21 mouse cellular contexts compared by ENCODE assay signal in genomic region chr5:125492379-125493092, GRCm38 (mm10). TPM values are rescaled to one million over a fixed set of nuclear protein-coding genes. Genes with fewer than 3 reads are reported as not detected.
DNase-seq lines count a peak whose midpoint lies in the region; ATAC-seq and TF ChIP-seq lines count a peak whose summit lies in the region.
"Had no signal": no experiment of that assay in that cellular context is flagged by ENCODE, and none has a peak within 500 bp of the region (broad histone marks: within the 10 kb centered on the region; RNA-seq: fewer than 3 reads in every experiment).

No protein-coding gene starts in this region.

- DNase-seq in hindbrain, embryonic 10.5 days (ENCODE audit: low spot score), result no peak
- no peak for DNase-seq in liver, adult 2 months (ENCODE audit: extremely low read depth, low read depth, low spot score)
- no peak for DNase-seq in liver, postnatal 0 days
- peak; percentile 33 for DNase-seq in CH12.LX (ENCODE audit: extremely low read depth)
- no peak for DNase-seq in ES-E14 (ENCODE audit: low read depth, low spot score)
- DNase-seq in spleen, adult 12 weeks (ENCODE audit: low spot score), result no peak
- DNase-seq: adrenal gland, adult 2 months; heart, postnatal 4 days; kidney, adult 18-20 months; kidney, postnatal 10 days; lung, postnatal 10 days; right cerebral cortex, postnatal 25 days; thymus, postnatal 36 days had no signal

- H3K4me1 ChIP-seq in hindbrain, embryonic 15.5 days (replicated peaks), result peaks cover 6% of the 10 kb centered on the region
- H3K4me1 ChIP-seq in hindbrain, embryonic 10.5 days (replicated peaks), result peaks cover 15% of the 10 kb centered on the region
- peaks cover 24% of the 10 kb centered on the region for H3K4me1 ChIP-seq in liver, adult 2 months (ENCODE audit: control insufficient read depth, insufficient read depth, low read length)
- H3K4me1 ChIP-seq in liver, postnatal 0 days (ENCODE audit: insufficient read depth), result no peaks in the 10 kb centered on the region
- H3K4me1 ChIP-seq in CH12.LX (ENCODE audit: control insufficient read depth in 1 of 2, insufficient read depth in 2 of 2) (peaks cover 8 to 31% of the 10 kb centered on the region in 2 experiments), ES-E14 (ENCODE audit: control insufficient read depth in 2 of 2, insufficient read depth in 2 of 2, low read length in 2 of 2, poor library complexity in 1 of 2) (peaks cover 0 to 10% of the 10 kb centered on the region in 2 experiments; a peak in 2 of 4 replicates)

- WGBS in hindbrain, embryonic 15.5 days, result 50% methylated on average over 17 of the region's 17 CpGs
- 59% methylated on average over 17 of the region's 17 CpGs for whole genome bisulfite sequencing in hindbrain, embryonic 10.5 days
- 85% methylated on average over 17 of the region's 17 CpGs for WGBS in liver, adult 2 months
- WGBS in liver, postnatal 0 days (ENCODE audit: insufficient replicate concordance), result 79% methylated on average over 17 of the region's 17 CpGs

- peaks cover 28% of the 10 kb centered on the region for H3K36me3 ChIP-seq in hindbrain, embryonic 15.5 days
- peaks cover 71% of the 10 kb centered on the region for H3K36me3 ChIP-seq in hindbrain, embryonic 10.5 days
- H3K36me3 ChIP-seq in liver, adult 2 months (ENCODE audit: control insufficient read depth, insufficient read depth, low read length), result peaks cover 35% of the 10 kb centered on the region
- peaks cover 27% of the 10 kb centered on the region for H3K36me3 ChIP-seq in liver, postnatal 0 days (replicated peaks; ENCODE audit: insufficient read depth, low read length)
- H3K36me3 ChIP-seq in CH12.LX (replicated peaks in 1 of 2; ENCODE audit: control insufficient read depth in 1 of 2, insufficient read depth in 1 of 2, low read length in 1 of 2), result peaks cover 23 to 65% of the 10 kb centered on the region in 2 experiments
- no peaks in the 10 kb centered on the region; the same call in 1 of the 2 replicates for H3K36me3 ChIP-seq in ES-E14 (ENCODE audit: control insufficient read depth, insufficient read depth, low read length, poor library complexity, severe bottlenecking)

- no peaks in the 10 kb centered on the region for H3K27me3 ChIP-seq in hindbrain, embryonic 15.5 days
- H3K27me3 ChIP-seq in hindbrain, embryonic 10.5 days (ENCODE audit: insufficient read depth, poor library complexity, severe bottlenecking), result no peaks in the 10 kb centered on the region
- H3K27me3 ChIP-seq in liver, adult 2 months (ENCODE audit: control insufficient read depth, insufficient read depth, low read length), result no peaks in the 10 kb centered on the region
- no peaks in the 10 kb centered on the region for H3K27me3 ChIP-seq in liver, postnatal 0 days (ENCODE audit: insufficient read depth, low read length)
- H3K27me3 ChIP-seq in CH12.LX (replicated peaks), result no peaks in the 10 kb centered on the region
- H3K27me3 ChIP-seq: forebrain, embryonic 12.5 days; heart, embryonic 12.5 days; neural tube, embryonic 15.5 days had no signal

- TF ChIP-seq EP300 in liver, postnatal 0 days (IDR thresholded peaks at IDR 0.05; ENCODE audit: low read depth), result no peak
- TF ChIP-seq EP300 in CH12.LX (IDR thresholded peaks at IDR 0.05; ENCODE audit: low read length), result no peak

- no peak overlapping the region for H3K27ac ChIP-seq in hindbrain, embryonic 15.5 days (replicated peaks)
- H3K27ac ChIP-seq in hindbrain, embryonic 10.5 days, result no peak overlapping the region
- H3K27ac ChIP-seq in liver, adult 2 months (replicated peaks; ENCODE audit: insufficient read depth, low read depth, low read length), result peak overlapping the region; percentile 6; the same call in 1 of the 2 replicates
- H3K27ac ChIP-seq in liver, postnatal 0 days (ENCODE audit: low read depth), result no peak overlapping the region
- H3K27ac ChIP-seq in CH12.LX (ENCODE audit: insufficient read depth, low read depth), result no peak overlapping the region
- 0 out of 2 replicates have a peak overlapping the region, but pooled peaks have one; percentile 9 for H3K27ac ChIP-seq in ES-E14 (ENCODE audit: insufficient read depth, low read depth, low read length, poor library complexity, severe bottlenecking)
- H3K27ac ChIP-seq: forebrain, embryonic 12.5 days; neural tube, embryonic 15.5 days had no signal

- H3K9me3 ChIP-seq in hindbrain, embryonic 15.5 days, result no peaks in the 10 kb centered on the region
- H3K9me3 ChIP-seq in hindbrain, embryonic 10.5 days, result no peaks in the 10 kb centered on the region
- H3K9me3 ChIP-seq in liver, postnatal 0 days (ENCODE audit: low read length), result no peaks in the 10 kb centered on the region
- H3K9me3 ChIP-seq in CH12.LX (replicated peaks; ENCODE audit: low read length) (no peaks in the 10 kb centered on the region), ES-E14 (ENCODE audit: control insufficient read depth, insufficient read depth, low read depth, low read length) (no peaks in the 10 kb centered on the region)
- H3K9me3 ChIP-seq: forebrain, embryonic 12.5 days; heart, embryonic 12.5 days; neural tube, embryonic 15.5 days had no signal

- 0 out of 2 replicates have a peak, but pooled peaks have one; percentile 43 for ATAC-seq in hindbrain, embryonic 15.5 days (ENCODE audit: low FRiP score, low read depth)
- ATAC-seq in liver, postnatal 0 days, result no peak

- H3K79me2 ChIP-seq in liver, adult 2 months (ENCODE audit: control insufficient read depth, insufficient read depth, low read length), result peaks cover 4% of the 10 kb centered on the region; the same call in 1 of the 2 replicates
- H3K79me2 ChIP-seq in CH12.LX (replicated peaks; ENCODE audit: control insufficient read depth, extremely low read depth, insufficient read depth, poor library complexity, severe bottlenecking), result no peaks in the 10 kb centered on the region

- TF ChIP-seq CTCF in liver, adult 2 months (IDR thresholded peaks at IDR 0.05; ENCODE audit: low read depth, low read length), result no peak
- no peak for TF ChIP-seq CTCF in liver, postnatal 0 days (IDR thresholded peaks at IDR 0.05; ENCODE audit: low read depth)
- TF ChIP-seq CTCF in CH12.LX (conservative IDR thresholded peaks at IDR 0.05 in 1 of 2, IDR thresholded peaks at IDR 0.05 in 1 of 2; ENCODE audit: low read depth in 2 of 2, low read length in 2 of 2), result no peak

- no peak overlapping the region for H3K9ac ChIP-seq in hindbrain, embryonic 15.5 days
- H3K9ac ChIP-seq in liver, adult 2 months (ENCODE audit: low read depth, low read length), result peak overlapping the region; percentile 1; the same call in 1 of the 2 replicates
- no peak overlapping the region for H3K9ac ChIP-seq in liver, postnatal 0 days (replicated peaks)
- H3K9ac ChIP-seq in CH12.LX (ENCODE audit: insufficient read depth, low read depth), result no peak overlapping the region
- no peak overlapping the region for H3K9ac ChIP-seq in ES-E14 (ENCODE audit: insufficient read depth, low read depth, low read length, poor library complexity, severe bottlenecking)
- H3K9ac ChIP-seq: forebrain, embryonic 12.5 days; heart, embryonic 12.5 days; neural tube, embryonic 15.5 days had no signal

- H3K4me2 ChIP-seq in hindbrain, embryonic 15.5 days, result no peak overlapping the region
- no peak overlapping the region for H3K4me2 ChIP-seq in liver, postnatal 0 days (ENCODE audit: low read depth, low read length)
- no peak overlapping the region for H3K4me2 ChIP-seq in CH12.LX (ENCODE audit: insufficient read depth, low read depth, poor library complexity, severe bottlenecking)
- H3K4me2 ChIP-seq: forebrain, embryonic 12.5 days; heart, embryonic 12.5 days; liver, embryonic 11.5 days; neural tube, embryonic 15.5 days had no signal

- TF ChIP-seq RAD21 in CH12.LX (IDR thresholded peaks at IDR 0.05; ENCODE audit: low read depth, low read length), result no peak

- in situ Hi-C loops in CH12.LX (cut with MboI; ENCODE audit: low pct_ligation_motif_present, low pct_unique_long_range_greater_than_20kb, low sequenced_read_pairs) (no loop called here), ES-E14 (cut with MboI; ENCODE audit: low sequenced_read_pairs in 2 of 2, unreplicated experiment in 2 of 2) (no loop called here)

- no peak overlapping the region for H3K4me3 ChIP-seq in hindbrain, embryonic 15.5 days
- H3K4me3 ChIP-seq in hindbrain, embryonic 10.5 days, result no peak overlapping the region
- H3K4me3 ChIP-seq in liver, adult 2 months (ENCODE audit: insufficient read depth, low read depth, low read length), result no peak overlapping the region
- H3K4me3 ChIP-seq in liver, postnatal 0 days (ENCODE audit: low read depth, low read length), result no peak overlapping the region
- no peak overlapping the region for H3K4me3 ChIP-seq in CH12.LX (replicated peaks in 1 of 3; ENCODE audit: low read depth in 2 of 3, low read length in 2 of 3, poor library complexity in 1 of 3)
- no peak overlapping the region for H3K4me3 ChIP-seq in ES-E14 (ENCODE audit: insufficient read depth in 1 of 2, low read depth in 1 of 2, low read length in 2 of 2, poor library complexity in 1 of 2, severe bottlenecking in 1 of 2)
- H3K4me3 ChIP-seq: forebrain, embryonic 12.5 days; heart, embryonic 12.5 days; myocyte; neural tube, embryonic 15.5 days had no signal

- TF ChIP-seq POLR2A in liver, adult 2 months (IDR thresholded peaks at IDR 0.05; ENCODE audit: extremely low read depth, insufficient read depth, low read length), result no peak
- no peak for TF ChIP-seq POLR2A in CH12.LX (IDR thresholded peaks at IDR 0.05; ENCODE audit: low read depth, low read length)

- dilution Hi-C loops in CH12.LX (cut with MboI; ENCODE audit: extremely low pct_ligation_motif_present, extremely low pct_unique_long_range_greater_than_20kb, low sequenced_read_pairs), result no loop called here

RNA-seq across cellular contexts. Expression of gene Aacs, which starts 16.9 kb away (rescaled TPM):
- polyA plus RNA-seq in hindbrain, embryonic 15.5 days (2015; fragmentation: Nextera tagmentation; extraction: Ambion mirVana), result 104 and 106 TPM in 2 replicates
- 63.4 and 73.4 TPM in 2 replicates for polyA plus RNA-seq in hindbrain, embryonic 10.5 days (2016; fragmentation: Nextera tagmentation; extraction: Ambion mirVana)
- 29.3 and 40.9 TPM in 2 replicates for total RNA-seq in liver, adult 2 months (2014; rRNA removed)
- polyA plus RNA-seq in liver, adult 2 months (2012; rRNA removed), result 66.8 and 190 TPM in 2 replicates
- 3.8 and 4.6 TPM in 2 replicates for polyA plus RNA-seq in liver, postnatal 0 days (2015; fragmentation: Nextera tagmentation; extraction: Ambion mirVana)
- total RNA-seq in CH12.LX (2012; rRNA removed) (21.3 and 24.9 TPM in 2 replicates), CH12.LX (2014; rRNA removed) (34.5 and 48.8 TPM in 2 replicates), ES-E14 (2012; rRNA removed) (16.5 and 20.6 TPM in 2 replicates)
- 39.8 and 58.3 TPM in 2 replicates for polyA plus RNA-seq in CH12.LX (2012; ENCODE audit: insufficient read length, low read depth)

RNA-seq across cellular contexts. Expression of gene Tmem132b, which starts 39.0 kb away (rescaled TPM):
- polyA plus RNA-seq in hindbrain, embryonic 15.5 days (2015; fragmentation: Nextera tagmentation; extraction: Ambion mirVana), result 6.2 and 6.4 TPM in 2 replicates
- polyA plus RNA-seq in hindbrain, embryonic 10.5 days (2016; fragmentation: Nextera tagmentation; extraction: Ambion mirVana), result 0.21 and 0.41 TPM in 2 replicates
- 0.07 TPM in 1 of 2 replicates, not detected in the other for total RNA-seq in liver, adult 2 months (2014; rRNA removed)
- polyA plus RNA-seq in liver, adult 2 months (2012; rRNA removed), result not detected in 2 replicates
- not detected in 2 replicates for polyA plus RNA-seq in liver, postnatal 0 days (2015; fragmentation: Nextera tagmentation; extraction: Ambion mirVana)
- total RNA-seq in CH12.LX (2012; rRNA removed) (not detected in 2 replicates), CH12.LX (2014; rRNA removed) (not detected in 2 replicates), ES-E14 (2012; rRNA removed) (0.13 and 0.48 TPM in 2 replicates)
- not detected in 2 replicates for polyA plus RNA-seq in CH12.LX (2012; ENCODE audit: insufficient read length, low read depth)
- total RNA-seq: granulocyte monocyte progenitor cell, adult 5-6 weeks; megakaryocyte-erythroid progenitor cell, adult 5-6 weeks had no signal
- polyA plus RNA-seq: heart, embryonic 12.5 days had no signal

RNA-seq across cellular contexts. Expression of gene Bri3bp, which starts 51.2 kb away (rescaled TPM):
- polyA plus RNA-seq in hindbrain, embryonic 15.5 days (2015; fragmentation: Nextera tagmentation; extraction: Ambion mirVana), result 39.4 and 42.8 TPM in 2 replicates
- 46.9 and 53.8 TPM in 2 replicates for polyA plus RNA-seq in hindbrain, embryonic 10.5 days (2016; fragmentation: Nextera tagmentation; extraction: Ambion mirVana)
- total RNA-seq in liver, adult 2 months (2014; rRNA removed), result 7.7 and 8.8 TPM in 2 replicates
- polyA plus RNA-seq in liver, adult 2 months (2012; rRNA removed), result 18.3 and 23.0 TPM in 2 replicates
- polyA plus RNA-seq in liver, postnatal 0 days (2015; fragmentation: Nextera tagmentation; extraction: Ambion mirVana), result 20.2 and 20.9 TPM in 2 replicates
- 48.4 and 49.6 TPM in 2 replicates for total RNA-seq in CH12.LX (2012; rRNA removed)
- total RNA-seq in CH12.LX (2014; rRNA removed), result 30.1 and 37.7 TPM in 2 replicates
- polyA plus RNA-seq in CH12.LX (2012; ENCODE audit: insufficient read length, low read depth), result 147 and 164 TPM in 2 replicates
- 52.7 and 80.5 TPM in 2 replicates for total RNA-seq in ES-E14 (2012; rRNA removed)

RNA-seq across cellular contexts. Expression of gene Dhx37, which starts 58.6 kb away (rescaled TPM):
- polyA plus RNA-seq in hindbrain, embryonic 15.5 days (2015; fragmentation: Nextera tagmentation; extraction: Ambion mirVana), result 10.9 and 11.6 TPM in 2 replicates
- polyA plus RNA-seq in hindbrain, embryonic 10.5 days (2016; fragmentation: Nextera tagmentation; extraction: Ambion mirVana), result 19.2 and 21.0 TPM in 2 replicates
- total RNA-seq in liver, adult 2 months (2014; rRNA removed), result 3.8 and 5.6 TPM in 2 replicates
- 12.0 and 14.0 TPM in 2 replicates for polyA plus RNA-seq in liver, adult 2 months (2012; rRNA removed)
- 3.3 and 3.4 TPM in 2 replicates for polyA plus RNA-seq in liver, postnatal 0 days (2015; fragmentation: Nextera tagmentation; extraction: Ambion mirVana)
- 21.0 and 23.8 TPM in 2 replicates for total RNA-seq in CH12.LX (2012; rRNA removed)
- total RNA-seq in CH12.LX (2014; rRNA removed), result 22.7 and 26.0 TPM in 2 replicates
- polyA plus RNA-seq in CH12.LX (2012; ENCODE audit: insufficient read length, low read depth), result 33.0 and 36.9 TPM in 2 replicates
- 24.7 and 26.3 TPM in 2 replicates for total RNA-seq in ES-E14 (2012; rRNA removed)

Comparison
In these comparisons a context has a peak if more than half of its experiments do, and no peak if none do; other contexts are left out.
1. H3K27ac ChIP-seq: peak in liver, adult 2 months (single experiment) and ES-E14 (single experiment); none in hindbrain, embryonic 15.5 days (single experiment), hindbrain, embryonic 10.5 days (single experiment), liver, postnatal 0 days (single experiment) and CH12.LX (single experiment).